Mouse (Mus musculus): ENCODE data around the gene Runx2. TPM values are rescaled to one million over a fixed set of nuclear protein-coding genes. Genes with fewer than 3 reads are reported as not detected.

The Runx2 gene
- polyA plus RNA-seq, 1 experiment from 2014 or later = 28.9 TPM

- WGBS = 86% methylated on average over 3 of the region's 3 CpGs
- peaks cover 5% of the 10 kb centered on the region; the same call in 1 of the 2 replicates for H3K36me3 ChIP-seq (ENCODE audit: control insufficient read depth, insufficient read depth, low read length)
- DNase-seq (ENCODE audit: low spot score) (no peak), ATAC-seq (ENCODE audit: low read depth) (no peak)
- H3K4me2 ChIP-seq (ENCODE audit: low read depth, low read length) = no peak overlapping the region
- no peak overlapping the region for H3K4me3 ChIP-seq (ENCODE audit: low read depth, low read length)
- H3K9ac ChIP-seq (ENCODE audit: low read depth, low read length) = no peak overlapping the region
- no peaks in the 10 kb centered on the region for H3K9me3 ChIP-seq (ENCODE audit: control insufficient read depth, low read length)
- no peak overlapping the region for H3K27ac ChIP-seq (replicated peaks; ENCODE audit: low read depth, low read length)
- no peaks in the 10 kb centered on the region for H3K27me3 ChIP-seq (replicated peaks; ENCODE audit: control insufficient read depth, insufficient read depth, low read length)
- no peaks in the 10 kb centered on the region; the same call in 1 of the 2 replicates for H3K4me1 ChIP-seq (ENCODE audit: control insufficient read depth, insufficient read depth, low read length)
These were observed 208.8 kb downstream of the Runx2 start for GRCm38 (mm10) chr17:44605749-44606148.

- 72% methylated on average over 4 of the region's 4 CpGs for WGBS
- Histone ChIP-seq H3K4me1 (ENCODE audit: control insufficient read depth, insufficient read depth, low read length) (peaks cover 3% of the 10 kb centered on the region; the same call in 1 of the 2 replicates), H3K27ac (replicated peaks; ENCODE audit: low read depth, low read length) (no peak overlapping the region), H3K4me2 (ENCODE audit: low read depth, low read length) (no peak overlapping the region), H3K27me3 (replicated peaks; ENCODE audit: control insufficient read depth, insufficient read depth, low read length) (no peaks in the 10 kb centered on the region), H3K36me3 (ENCODE audit: control insufficient read depth, insufficient read depth, low read length) (peaks cover 5% of the 10 kb centered on the region; the same call in 1 of the 2 replicates), H3K9ac (ENCODE audit: low read depth, low read length) (no peak overlapping the region), H3K9me3 (ENCODE audit: control insufficient read depth, low read length) (no peaks in the 10 kb centered on the region), H3K4me3 (ENCODE audit: low read depth, low read length) (no peak overlapping the region)
- ATAC-seq (ENCODE audit: low read depth) (no peak), DNase-seq (ENCODE audit: low spot score) (no peak)
These were observed 211.4 kb downstream of the Runx2 start for GRCm38 (mm10) chr17:44603170-44603569.

GRCm38 (mm10) chr17:44601317-44602021, 213.1 kb downstream of the Runx2 start:
- Histone ChIP-seq H3K9ac (ENCODE audit: low read depth, low read length) (no peak overlapping the region), H3K4me3 (ENCODE audit: low read depth, low read length) (no peak overlapping the region), H3K27ac (replicated peaks; ENCODE audit: low read depth, low read length) (no peak overlapping the region), H3K9me3 (ENCODE audit: control insufficient read depth, low read length) (no peaks in the 10 kb centered on the region), H3K27me3 (replicated peaks; ENCODE audit: control insufficient read depth, insufficient read depth, low read length) (no peaks in the 10 kb centered on the region), H3K36me3 (ENCODE audit: control insufficient read depth, insufficient read depth, low read length) (no peaks in the 10 kb centered on the region), H3K4me2 (ENCODE audit: low read depth, low read length) (no peak overlapping the region), H3K4me1 (ENCODE audit: control insufficient read depth, insufficient read depth, low read length) (peaks cover 4% of the 10 kb centered on the region; the same call in 1 of the 2 replicates)
- ATAC-seq (ENCODE audit: low read depth) (no peak), DNase-seq (ENCODE audit: low spot score) (peak; percentile 20)
- WGBS = 57% methylated on average over 11 of the region's 11 CpGs

GRCm38 (mm10) chr17:44599856-44600255, 214.7 kb downstream of the Runx2 start:
- Histone ChIP-seq H3K4me3 (ENCODE audit: low read depth, low read length) (no peak overlapping the region), H3K4me2 (ENCODE audit: low read depth, low read length) (no peak overlapping the region), H3K9me3 (ENCODE audit: control insufficient read depth, low read length) (no peaks in the 10 kb centered on the region), H3K36me3 (ENCODE audit: control insufficient read depth, insufficient read depth, low read length) (no peaks in the 10 kb centered on the region), H3K27me3 (replicated peaks; ENCODE audit: control insufficient read depth, insufficient read depth, low read length) (no peaks in the 10 kb centered on the region), H3K9ac (ENCODE audit: low read depth, low read length) (no peak overlapping the region), H3K27ac (replicated peaks; ENCODE audit: low read depth, low read length) (no peak overlapping the region), H3K4me1 (ENCODE audit: control insufficient read depth, insufficient read depth, low read length) (peaks cover 7% of the 10 kb centered on the region; the same call in 1 of the 2 replicates)
- ATAC-seq (ENCODE audit: low read depth) (no peak), DNase-seq (ENCODE audit: low spot score) (peak; percentile 61)
- WGBS = 72% methylated on average over 1 of the region's 1 CpGs

GRCm38 (mm10) chr17:44599132-44599531, 215.5 kb downstream of the Runx2 start:
- Histone ChIP-seq H3K4me3 (ENCODE audit: low read depth, low read length) (no peak overlapping the region), H3K36me3 (ENCODE audit: control insufficient read depth, insufficient read depth, low read length) (no peaks in the 10 kb centered on the region), H3K4me1 (ENCODE audit: control insufficient read depth, insufficient read depth, low read length) (peaks cover 7% of the 10 kb centered on the region; the same call in 1 of the 2 replicates), H3K9me3 (ENCODE audit: control insufficient read depth, low read length) (no peaks in the 10 kb centered on the region), H3K4me2 (ENCODE audit: low read depth, low read length) (no peak overlapping the region), H3K27me3 (replicated peaks; ENCODE audit: control insufficient read depth, insufficient read depth, low read length) (no peaks in the 10 kb centered on the region), H3K9ac (ENCODE audit: low read depth, low read length) (no peak overlapping the region), H3K27ac (replicated peaks; ENCODE audit: low read depth, low read length) (no peak overlapping the region; the same call in 1 of the 2 replicates)
- ATAC-seq (ENCODE audit: low read depth) (no peak), DNase-seq (ENCODE audit: low spot score) (no peak)
- WGBS = 91% methylated on average over 2 of the region's 2 CpGs

- Histone ChIP-seq H3K9me3 (ENCODE audit: control insufficient read depth, low read length) (no peaks in the 10 kb centered on the region), H3K36me3 (ENCODE audit: control insufficient read depth, insufficient read depth, low read length) (no peaks in the 10 kb centered on the region), H3K27me3 (replicated peaks; ENCODE audit: control insufficient read depth, insufficient read depth, low read length) (no peaks in the 10 kb centered on the region), H3K27ac (replicated peaks; ENCODE audit: low read depth, low read length) (peak overlapping the region; percentile 10; the same call in 1 of the 2 replicates), H3K4me3 (ENCODE audit: low read depth, low read length) (no peak overlapping the region), H3K4me1 (ENCODE audit: control insufficient read depth, insufficient read depth, low read length) (peaks cover 7% of the 10 kb centered on the region; the same call in 1 of the 2 replicates), H3K4me2 (ENCODE audit: low read depth, low read length) (no peak overlapping the region), H3K9ac (ENCODE audit: low read depth, low read length) (no peak overlapping the region)
- DNase-seq (ENCODE audit: low spot score) (peak; percentile 89), ATAC-seq (ENCODE audit: low read depth) (peak; percentile 53; the same call in 1 of the 2 replicates)
- WGBS = 36% methylated on average over 8 of the region's 8 CpGs
These were observed 216.6 kb downstream of the Runx2 start for GRCm38 (mm10) chr17:44597918-44598504.

- Histone ChIP-seq H3K9ac (ENCODE audit: low read depth, low read length) (no peak overlapping the region), H3K4me3 (ENCODE audit: low read depth, low read length) (no peak overlapping the region)
- 69% methylated on average over 6 of the region's 6 CpGs for WGBS
These were observed 221.9 kb downstream of the Runx2 start for GRCm38 (mm10) chr17:44592737-44593090.

GRCm38 (mm10) chr17:44592067-44592736, 222.4 kb downstream of the Runx2 start:
- Histone ChIP-seq H3K4me1 (ENCODE audit: control insufficient read depth, insufficient read depth, low read length) (0 out of 2 replicates have a peak, but pooled peaks cover 13% of the 10 kb centered on the region), H3K27me3 (replicated peaks; ENCODE audit: control insufficient read depth, insufficient read depth, low read length) (no peaks in the 10 kb centered on the region), H3K27ac (replicated peaks; ENCODE audit: low read depth, low read length) (peak overlapping the region; percentile 6; the same call in 1 of the 2 replicates), H3K9me3 (ENCODE audit: control insufficient read depth, low read length) (no peaks in the 10 kb centered on the region), H3K9ac (ENCODE audit: low read depth, low read length) (no peak overlapping the region), H3K4me2 (ENCODE audit: low read depth, low read length) (no peak overlapping the region), H3K36me3 (ENCODE audit: control insufficient read depth, insufficient read depth, low read length) (no peaks in the 10 kb centered on the region), H3K4me3 (ENCODE audit: low read depth, low read length) (no peak overlapping the region)
- DNase-seq (ENCODE audit: low spot score) (peak; percentile 76), ATAC-seq (ENCODE audit: low read depth) (peak; percentile 51; the same call in 1 of the 2 replicates)
- 37% methylated on average over 16 of the region's 16 CpGs for whole genome bisulfite sequencing

More at GRCm38 (mm10) chr17:44592737-44593090, 221.9 kb downstream of the Runx2 start:
- Histone ChIP-seq H3K36me3 (ENCODE audit: control insufficient read depth, insufficient read depth, low read length) (no peaks in the 10 kb centered on the region), H3K9me3 (ENCODE audit: control insufficient read depth, low read length) (no peaks in the 10 kb centered on the region), H3K4me1 (ENCODE audit: control insufficient read depth, insufficient read depth, low read length) (peaks cover 13% of the 10 kb centered on the region; the same call in 1 of the 2 replicates), H3K4me2 (ENCODE audit: low read depth, low read length) (no peak overlapping the region), H3K27me3 (replicated peaks; ENCODE audit: control insufficient read depth, insufficient read depth, low read length) (no peaks in the 10 kb centered on the region), H3K27ac (replicated peaks; ENCODE audit: low read depth, low read length) (no peak overlapping the region)
- DNase-seq (ENCODE audit: low spot score) (no peak), ATAC-seq (ENCODE audit: low read depth) (0 out of 2 replicates have a peak, but pooled peaks have one; percentile 20)

Measured in embryonic facial prominence, embryonic 14.5 days (tissue).